Mouse (Mus musculus) embryonic fibroblast, embryonic 13.5 days (primary cell): ENCODE measurements around the gene Smchd1.

Source experiments
- CTCF ChIP-seq: IDR thresholded peaks from 2 replicates; pipeline ENCODE4 v1.5.1; 2011; ENCODE audit warnings: mild to moderate bottlenecking, control low read depth, low read length, moderate library complexity, borderline replicate concordance; ENCODE audit not compliant: insufficient read depth
- POLR2A ChIP-seq: IDR thresholded peaks from 2 replicates; pipeline ENCODE4 v1.6.1; 2011; ENCODE audit warnings: low read depth, mild to moderate bottlenecking, control low read depth, low read length, moderate library complexity

DNA sequence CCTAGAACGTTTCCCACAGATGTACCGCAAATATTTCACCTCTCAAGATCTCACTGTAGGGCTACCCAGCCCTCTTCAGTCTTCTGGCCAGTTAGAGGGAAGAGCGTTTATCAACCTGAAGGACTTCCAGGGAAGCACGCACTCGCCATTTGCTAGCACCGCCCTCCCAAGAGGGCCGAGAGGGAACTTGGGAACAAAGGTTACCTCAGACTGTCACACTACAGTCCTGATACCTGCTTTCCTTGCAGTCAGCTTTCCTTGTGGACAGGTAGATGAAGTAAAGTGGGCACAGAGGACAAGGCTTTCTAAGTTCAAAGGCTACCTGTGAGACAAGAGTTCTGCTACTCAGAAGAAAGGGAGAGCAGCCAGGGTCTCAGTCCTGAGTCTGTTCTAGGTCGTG lies 31.7 kb upstream of the Smchd1 start:
- no peak for TF ChIP-seq POLR2A
- no peak for TF ChIP-seq CTCF
